Mouse (Mus musculus) kidney, embryonic 15.5 days (tissue): Measurements from ENCODE around the gene Acvr1. TPM values are rescaled to one million over a fixed set of nuclear protein-coding genes. Genes with fewer than 3 reads are reported as not detected.
A peak's percentile ranks its signal among the peaks of the same experiment; 100 is the strongest.

Source experiments
- ATAC-seq: fragments of 200-750 bp; cut with Nextera tagmentation; replicated peaks from 2 replicates; pipeline ENCODE4 v1.8.0; 2017; ENCODE audit warnings: moderate TSS enrichment; ENCODE audit not compliant: low FRiP score
- H3K27ac ChIP-seq: fragments of 300-500 bp; sonication (generic); 2 replicates; pipeline ENCODE4 v1.5.1; 2015; ENCODE audit warnings: mild to moderate bottlenecking, inconsistent platforms
- H3K27me3 ChIP-seq: fragments of 300-500 bp; sonication (generic); 2 replicates; pipeline ENCODE4 v1.6.1; 2015; ENCODE audit warnings: inconsistent platforms
- H3K36me3 ChIP-seq: fragments of 300-500 bp; sonication (generic); 2 replicates; pipeline ENCODE4 v1.6.1; 2015; ENCODE audit warnings: inconsistent platforms
- H3K4me1 ChIP-seq: fragments of 300-500 bp; sonication (generic); 2 replicates; pipeline ENCODE4 v1.6.1; 2015; ENCODE audit warnings: inconsistent platforms
- H3K4me2 ChIP-seq: fragments of 300-500 bp; sonication (generic); 2 replicates; pipeline ENCODE4 v1.6.1; 2015; ENCODE audit warnings: moderate library complexity, mild to moderate bottlenecking, inconsistent platforms
- H3K4me3 ChIP-seq: fragments of 300-500 bp; sonication (generic); replicated peaks from 2 replicates; pipeline ENCODE4 v1.5.1; 2015; ENCODE audit warnings: mild to moderate bottlenecking, inconsistent platforms
- H3K9ac ChIP-seq: fragments of 300-500 bp; sonication (generic); 2 replicates; pipeline ENCODE4 v1.6.1; 2015; ENCODE audit warnings: mild to moderate bottlenecking, inconsistent platforms
- H3K9me3 ChIP-seq: fragments of 300-500 bp; sonication (generic); replicated peaks from 2 replicates; pipeline ENCODE4 v1.6.1; 2016; ENCODE audit warnings: inconsistent platforms
- WGBS: fragments of 180-500 bp; shearing (Covaris S2); methylation state at CpG from one replicate; pipeline ENCODE4 v1.1.7; 2015; ENCODE audit warnings: mixed read lengths; 5-methylcytosine and 5-hydroxymethylcytosine counted together
- polyA plus RNA-seq: library from polyadenylated mRNA; unstranded; fragments of >200 nt; fragmentation: Nextera tagmentation; extraction: Ambion mirVana; gene quantifications from 2 replicates; pipeline ENCODE4 v1.2.1, GENCODE M21; 2015

Acvr1 gene
- polyA plus RNA-seq, 1 experiment from 2014 or later, result 5.7 TPM

DNA sequence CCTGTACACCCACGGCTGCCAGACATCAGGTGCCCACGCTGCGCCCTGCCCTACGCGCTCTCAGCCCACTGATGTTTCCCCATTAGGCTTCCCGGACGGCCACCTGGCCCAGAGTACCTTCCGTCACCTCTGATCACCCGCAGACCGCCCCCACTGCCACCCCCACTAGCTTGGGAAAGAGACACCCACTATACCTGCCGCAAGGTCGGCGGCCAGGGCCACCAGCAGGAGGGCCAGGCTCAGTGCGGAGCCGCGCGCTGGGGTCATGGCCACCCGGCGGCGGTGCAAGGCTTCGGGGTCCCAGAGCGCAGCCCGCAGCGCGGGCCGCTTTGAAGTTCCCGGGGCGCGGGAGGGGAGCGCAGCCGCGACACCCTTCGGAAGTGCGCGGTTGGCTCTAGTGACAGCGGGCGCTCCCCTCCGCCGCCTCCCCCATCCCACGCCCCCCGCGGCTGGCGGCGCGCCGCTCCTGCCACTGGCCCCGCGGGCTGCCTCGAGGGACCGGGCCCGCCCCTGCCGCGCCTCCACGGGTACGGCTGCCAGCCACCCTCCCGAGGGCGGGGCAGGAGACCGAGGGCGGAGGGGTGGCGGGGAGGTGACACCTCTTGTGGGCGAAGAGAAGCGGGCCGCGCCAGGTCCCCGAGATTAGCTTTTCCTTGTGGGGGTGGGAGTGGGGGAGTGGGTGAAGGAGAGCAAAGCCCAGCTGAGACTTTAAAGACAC, 209.4 kb downstream of the Acvr1 start, which contains the start of gene Acvr1c:
Gene Acvr1c (minus strand): TSS at position 482 of the 718 bp plus-strand sequence.
- peak within 1 kb of the TSS; percentile 27; the same call in 1 of the 2 replicates for H3K9ac ChIP-seq
- peak; percentile 83 for ATAC-seq
- no peaks in the 10 kb centered on the region for H3K9me3 ChIP-seq
- H3K27ac ChIP-seq, result no peak within 1 kb of the TSS
- H3K27me3 ChIP-seq, result peaks cover 28% of the 10 kb centered on the region
- peak within 1 kb of the TSS; percentile 99 for H3K4me2 ChIP-seq
- peaks cover 12% of the 10 kb centered on the region for H3K4me1 ChIP-seq
- no peaks in the 10 kb centered on the region for H3K36me3 ChIP-seq
- under 1% methylated on average over 63 of the region's 65 CpGs for WGBS
- peak within 1 kb of the TSS; percentile 59 for H3K4me3 ChIP-seq

DNA sequence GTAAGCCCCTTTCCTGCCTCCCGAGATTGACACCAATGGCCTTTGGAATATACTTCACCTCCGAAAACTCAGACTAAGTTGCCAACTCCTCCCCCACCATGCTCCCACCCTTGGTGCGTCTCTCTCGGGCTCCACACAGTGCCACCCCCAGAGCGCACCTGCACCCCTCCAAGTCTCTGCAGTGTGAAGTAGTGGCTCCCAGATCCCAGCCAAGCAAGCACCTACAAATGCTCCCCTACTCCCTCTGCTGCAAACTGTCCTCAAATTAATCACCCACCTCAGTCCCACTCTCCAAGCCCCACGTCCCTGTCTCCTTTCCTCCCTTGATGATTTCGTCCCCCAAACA, 209.9 kb downstream of the Acvr1 start:
- Histone ChIP-seq H3K36me3 (no peaks in the 10 kb centered on the region), H3K27me3 (peaks cover 28% of the 10 kb centered on the region), H3K9ac (peak overlapping the region; percentile 27; the same call in 1 of the 2 replicates), H3K4me3 (peak overlapping the region; percentile 59), H3K4me2 (peak overlapping the region; percentile 99), H3K9me3 (no peaks in the 10 kb centered on the region), H3K27ac (no peak overlapping the region), H3K4me1 (peaks cover 12% of the 10 kb centered on the region)
- under 1% methylated on average over 7 of the region's 7 CpGs for WGBS
- ATAC-seq, result peak; percentile 52

DNA sequence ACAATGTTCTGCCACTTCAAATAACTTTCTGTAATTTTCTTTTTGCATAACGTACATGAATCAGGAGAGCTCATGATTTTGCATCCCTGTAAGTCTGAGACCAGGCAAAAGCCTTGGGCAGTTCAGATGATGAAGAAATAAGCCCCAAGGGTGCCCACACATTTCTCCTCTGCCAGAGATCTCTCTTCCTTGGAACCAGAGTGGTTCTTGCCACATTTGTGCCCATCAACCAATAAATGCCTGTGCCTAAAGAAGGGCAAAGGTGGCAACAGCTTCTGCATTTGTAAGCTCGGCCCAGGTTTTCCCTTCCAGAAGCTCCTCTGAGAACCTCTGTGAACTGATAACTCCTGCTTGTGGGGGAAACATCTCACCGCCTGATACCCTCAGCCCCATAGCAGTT, 212.6 kb downstream of the Acvr1 start:
- no peak for ATAC-seq

GRCm38 (mm10) chr2:58352846-58353245, 214.1 kb downstream of the Acvr1 start:
- 63% methylated on average over 5 of the region's 5 CpGs for WGBS
- Histone ChIP-seq H3K4me3 (no peak overlapping the region), H3K9me3 (no peaks in the 10 kb centered on the region), H3K27me3 (peaks cover 23% of the 10 kb centered on the region), H3K4me1 (peaks cover 12% of the 10 kb centered on the region), H3K36me3 (no peaks in the 10 kb centered on the region), H3K27ac (no peak overlapping the region), H3K9ac (no peak overlapping the region), H3K4me2 (no peak overlapping the region)
- ATAC-seq, result no peak

More for the DNA sequence above, 212.6 kb downstream of the Acvr1 start:
- Histone ChIP-seq H3K4me1 (peaks cover 12% of the 10 kb centered on the region), H3K27me3 (peaks cover 28% of the 10 kb centered on the region), H3K27ac (no peak overlapping the region), H3K9ac (no peak overlapping the region), H3K36me3 (no peaks in the 10 kb centered on the region), H3K9me3 (no peaks in the 10 kb centered on the region), H3K4me3 (no peak overlapping the region), H3K4me2 (no peak overlapping the region)
- 87% methylated on average over 3 of the region's 3 CpGs for WGBS

DNA sequence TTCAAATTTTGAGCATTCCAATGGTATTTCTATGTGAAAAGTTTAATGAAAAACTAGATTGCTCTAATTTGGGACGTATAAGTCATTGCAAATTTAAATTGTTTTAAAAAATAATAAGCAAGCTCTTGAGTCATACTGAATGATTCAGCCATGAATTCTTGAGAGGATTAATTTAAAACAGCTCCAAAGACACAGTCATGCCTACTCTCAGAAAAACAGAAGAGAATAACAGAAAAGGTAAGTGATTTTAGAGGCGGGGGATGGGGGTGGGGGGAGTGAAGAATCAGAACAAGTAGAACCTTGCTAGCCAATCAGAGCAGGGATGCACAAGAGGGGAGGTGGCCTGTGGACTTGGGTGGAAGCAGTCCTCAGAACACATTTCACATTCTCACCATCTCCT, 216.3 kb downstream of the Acvr1 start:
- WGBS, result 89% methylated on average over 2 of the region's 2 CpGs
- no peak for ATAC-seq

More for the DNA sequence above, 216.3 kb downstream of the Acvr1 start:
- Histone ChIP-seq H3K9me3 (no peaks in the 10 kb centered on the region), H3K27ac (no peak overlapping the region), H3K4me1 (no peaks in the 10 kb centered on the region), H3K4me2 (no peak overlapping the region), H3K36me3 (no peaks in the 10 kb centered on the region), H3K4me3 (no peak overlapping the region), H3K9ac (no peak overlapping the region), H3K27me3 (peaks cover 8% of the 10 kb centered on the region)

Other genes starting within 250 kb of the Acvr1 start
- 0.10 and 0.34 TPM in 2 replicates for gene Acvr1c, start 209.3 kb downstream of the Acvr1 start, polyA plus RNA-seq
- gene Gm17409, start 97.0 kb downstream of the Acvr1 start, polyA plus RNA-seq, result not detected in 2 replicates
- 7.7 and 7.8 TPM in 2 replicates for gene Upp2, start 141 bp upstream of the Acvr1 start, polyA plus RNA-seq